Mouse (Mus musculus) mature B cell (primary cell): ENCODE measurements around the gene Rcsd1.

Experiments
- in situ Hi-C: fragments of 300-500 bp; cut with MboI; formaldehyde crosslinking; loops from 2 replicates; pipeline ENCODE4 v1.14.3; 2019

Rcsd1 gene

GRCm38 (mm10) chr1:165717711-165718542 lies 8.4 kb upstream of the Rcsd1 start:
- in situ Hi-C loops = no loop called here

- in situ Hi-C loops = no loop called here
Measured at GRCm38 (mm10) chr1:165716426-165716825, 6.9 kb upstream of the Rcsd1 start.

DNA sequence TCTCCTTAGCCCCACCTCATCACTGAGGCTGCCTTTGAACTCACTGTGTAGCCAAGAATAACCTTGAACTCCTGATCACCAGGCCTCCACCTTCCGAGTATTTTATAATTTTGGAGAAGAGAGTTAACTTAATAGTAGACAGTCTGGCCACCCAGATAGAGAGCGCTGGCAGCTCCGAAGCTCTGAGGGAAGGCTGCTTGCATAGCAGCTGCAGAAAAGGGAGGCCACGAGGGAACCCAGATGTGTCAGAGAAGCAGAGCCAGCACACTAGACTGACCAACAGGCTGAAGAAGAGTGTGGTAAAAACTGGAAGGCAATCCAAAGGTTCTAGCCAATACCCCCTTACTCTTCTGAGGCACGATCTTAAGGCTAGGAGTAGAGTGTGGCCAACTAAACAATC lies 4.2 kb upstream of the Rcsd1 start:
- in situ Hi-C loops = no loop called here

- in situ Hi-C loops = no loop called here
Measured at GRCm38 (mm10) chr1:165711914-165712313, 2.4 kb upstream of the Rcsd1 start.

- in situ Hi-C loops = no loop called here
Measured at GRCm38 (mm10) chr1:165708686-165709380, 724 bp downstream of the Rcsd1 start.

- in situ Hi-C loops = no loop called here
Measured at GRCm38 (mm10) chr1:165707640-165708322, 1.8 kb downstream of the Rcsd1 start.

GRCm38 (mm10) chr1:165707241-165707639 lies 2.3 kb downstream of the Rcsd1 start:
- in situ Hi-C loops = no loop called here

GRCm38 (mm10) chr1:165706492-165706891 lies 3.1 kb downstream of the Rcsd1 start:
- in situ Hi-C loops = no loop called here

DNA sequence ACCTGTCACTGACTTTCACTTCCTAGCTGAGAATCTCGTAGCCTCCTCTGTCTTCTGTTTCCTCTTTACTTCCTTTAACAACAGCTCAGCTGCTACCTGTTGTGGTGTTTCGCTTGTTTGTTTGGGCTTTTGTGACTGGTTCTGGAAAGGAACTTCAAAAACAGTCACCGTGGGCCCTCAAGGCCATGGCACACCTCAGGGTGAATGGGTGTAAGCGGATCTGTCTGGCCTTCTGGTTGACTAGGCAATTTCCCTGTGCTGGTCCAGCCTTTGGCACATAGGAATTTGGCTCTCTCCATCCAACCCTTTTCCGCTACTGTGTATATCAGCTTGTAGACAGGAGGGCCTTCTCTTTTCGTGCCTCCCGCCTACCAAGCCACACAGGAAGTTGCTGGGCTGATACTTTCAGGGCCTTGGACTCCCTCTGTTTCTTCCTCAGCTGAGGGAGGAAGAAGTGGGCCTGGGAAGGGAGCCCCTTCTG lies 3.6 kb downstream of the Rcsd1 start:
- in situ Hi-C loops = no loop called here

GRCm38 (mm10) chr1:165705368-165705767 lies 4.2 kb downstream of the Rcsd1 start:
- in situ Hi-C loops = no loop called here

DNA sequence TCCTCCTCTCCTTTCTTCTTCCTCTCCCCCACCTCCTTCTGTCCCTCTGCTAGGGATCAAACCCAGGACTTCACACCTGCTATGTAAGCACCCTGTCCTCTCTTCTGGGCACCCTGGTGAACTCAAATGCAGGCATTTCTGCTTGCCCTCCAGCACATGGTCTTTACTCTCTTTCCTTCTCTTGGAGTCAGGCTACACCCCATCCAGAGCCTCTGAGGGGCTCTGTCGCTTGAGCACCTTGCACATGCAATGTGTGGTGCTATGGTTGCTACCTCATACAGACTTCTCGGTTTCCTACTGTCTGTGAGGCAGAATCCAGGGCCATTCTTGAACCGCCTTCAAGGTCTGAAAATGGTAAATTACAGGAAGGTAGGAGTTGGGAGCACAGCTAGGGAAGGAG lies 4.7 kb downstream of the Rcsd1 start:
- in situ Hi-C loops = no loop called here

DNA sequence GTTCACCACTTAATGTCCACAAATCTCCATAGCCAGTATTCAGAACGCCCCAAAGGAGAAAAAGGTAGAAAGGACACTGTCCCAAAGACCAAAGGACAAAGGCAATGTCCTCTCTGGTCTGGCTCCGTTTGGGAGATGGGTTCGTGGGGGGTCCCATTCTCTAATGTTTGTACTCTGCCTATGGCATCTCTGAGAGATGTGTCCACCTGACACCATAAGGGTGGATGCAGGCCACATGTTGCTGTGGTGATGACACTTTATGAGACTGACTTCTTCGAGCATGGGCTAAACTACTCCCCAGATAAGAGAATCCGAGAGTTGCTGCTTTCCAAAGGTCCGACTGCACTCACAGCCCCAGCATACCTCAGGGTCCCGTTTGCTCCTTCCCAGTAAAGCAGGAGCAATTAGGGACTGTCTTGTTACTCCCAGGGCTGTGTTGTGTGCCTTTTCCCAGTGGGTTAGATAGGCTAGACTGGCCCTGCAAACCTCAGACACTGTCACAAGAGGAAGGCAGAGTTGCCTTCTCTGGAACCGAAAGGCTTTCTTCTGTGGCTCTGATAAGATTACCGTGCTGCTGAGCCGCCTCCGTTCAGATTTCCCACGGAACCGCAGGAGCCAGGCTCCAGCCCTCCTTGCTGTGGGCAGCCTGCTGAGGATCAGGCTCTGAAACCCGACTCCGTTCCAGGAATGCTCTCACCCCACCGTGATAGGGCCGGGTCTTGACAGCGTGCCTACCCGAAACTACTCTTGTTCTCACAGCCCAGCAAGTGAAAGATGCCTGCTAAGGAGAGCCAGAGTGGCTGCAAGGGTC lies 7.1 kb downstream of the Rcsd1 start:
- in situ Hi-C loops = no loop called here

DNA sequence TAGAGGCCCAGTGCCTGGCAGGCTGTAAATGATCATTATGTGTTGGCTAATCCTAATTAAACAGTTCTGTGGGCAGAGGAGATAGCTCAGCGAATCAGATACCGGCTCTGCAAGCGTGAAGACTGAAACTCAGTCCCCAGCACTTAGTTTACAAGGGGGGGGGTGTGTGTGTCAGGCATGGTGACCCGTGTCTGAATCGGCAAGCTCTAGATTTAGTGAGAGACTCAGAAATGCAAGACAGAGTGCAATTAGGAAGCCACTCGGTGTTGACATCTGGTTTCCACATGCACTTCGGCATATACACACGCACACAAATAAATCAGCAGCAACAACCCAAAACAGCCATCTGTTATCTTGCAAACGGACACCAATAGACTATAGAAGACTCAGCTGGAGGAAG lies 8.0 kb downstream of the Rcsd1 start:
- in situ Hi-C loops = no loop called here

DNA sequence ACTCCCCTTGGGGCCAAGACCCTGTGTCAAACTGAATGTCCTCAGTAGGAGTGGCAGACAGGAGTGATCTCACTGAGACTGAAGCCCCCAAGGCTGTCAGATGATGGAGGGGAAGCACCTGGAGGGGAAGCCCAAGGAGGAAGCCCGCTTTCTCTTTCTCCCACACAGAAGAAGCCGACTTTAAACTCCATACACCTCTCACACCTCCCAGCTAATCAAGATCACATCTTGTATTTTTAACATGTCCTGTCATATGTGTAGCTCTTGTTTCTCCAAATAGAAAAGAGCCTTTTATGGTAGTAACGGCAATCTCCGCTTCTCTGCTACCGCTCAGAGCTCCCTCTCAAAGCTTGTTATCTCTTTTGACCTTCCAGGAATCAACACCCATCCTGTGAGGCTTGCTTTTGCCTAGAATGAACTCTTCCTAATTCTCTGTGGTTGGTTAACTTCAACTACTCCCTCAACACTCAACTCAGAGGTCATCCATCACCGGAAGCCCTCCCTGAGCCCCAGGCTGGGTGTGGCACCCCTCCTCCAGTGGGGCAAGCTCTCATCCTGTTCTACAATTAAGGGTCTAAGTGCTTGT lies 8.5 kb downstream of the Rcsd1 start:
- in situ Hi-C loops = no loop called here

DNA sequence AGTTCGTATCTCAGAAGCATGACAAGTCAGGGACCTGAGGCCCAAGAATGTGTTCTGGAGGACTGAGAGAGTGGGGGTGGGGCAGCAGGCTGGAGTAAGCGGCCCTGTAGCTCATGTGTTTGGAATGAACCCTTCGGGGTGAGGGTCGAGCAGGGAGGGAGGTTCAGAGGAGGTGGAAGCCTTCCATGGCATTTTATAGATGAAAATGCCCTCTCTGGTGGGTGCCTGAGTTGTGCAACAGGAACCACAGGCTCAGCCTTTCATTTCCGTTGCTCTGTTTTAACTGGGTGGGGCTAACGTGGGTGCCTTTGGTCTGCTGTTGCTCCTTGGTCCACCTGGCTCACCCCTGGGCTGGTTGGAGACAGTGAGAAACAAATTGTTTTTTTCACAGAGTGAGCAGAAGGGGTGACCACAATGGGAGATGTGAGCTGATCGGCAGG lies 9.2 kb downstream of the Rcsd1 start:
- in situ Hi-C loops = no loop called here

DNA sequence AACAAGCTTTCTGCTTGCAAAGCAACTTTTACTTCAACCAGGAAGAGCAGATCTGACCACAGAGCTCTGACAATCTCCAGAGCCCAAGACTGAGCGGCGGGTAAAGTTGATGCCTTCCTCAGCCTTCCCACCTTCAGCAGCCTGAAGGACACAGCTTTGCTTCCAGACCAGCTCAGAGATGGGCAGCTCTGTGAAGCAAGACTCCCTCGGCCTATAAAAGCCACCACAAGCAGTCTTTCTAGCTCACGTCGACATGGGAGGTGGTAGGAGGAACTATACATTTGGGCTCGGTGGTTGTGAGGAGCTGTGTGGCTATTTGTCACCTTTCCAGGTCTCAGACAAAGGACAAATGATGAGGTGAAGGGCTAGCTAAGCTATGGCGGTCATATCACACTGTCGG lies 11.9 kb downstream of the Rcsd1 start:
- in situ Hi-C loops = no loop called here

DNA sequence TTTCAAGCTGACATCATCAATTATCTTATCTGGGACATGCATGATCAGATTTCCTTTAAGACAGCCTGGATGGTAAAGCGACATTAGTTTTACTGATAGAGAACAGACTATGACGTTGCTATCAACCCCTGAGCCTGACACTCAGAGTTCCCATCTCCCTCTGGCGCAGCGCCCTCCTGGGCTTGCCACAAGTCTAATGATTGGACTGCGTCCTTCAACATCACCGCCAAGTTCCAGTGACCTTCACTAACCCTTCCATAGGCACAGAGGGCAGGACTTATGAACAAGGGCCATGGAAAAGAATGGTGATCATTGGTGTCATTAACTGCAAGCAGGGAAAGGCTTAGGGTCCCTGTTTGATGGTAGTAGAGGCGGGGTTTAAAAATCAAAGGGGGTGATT lies 12.7 kb downstream of the Rcsd1 start:
- in situ Hi-C loops = no loop called here

- in situ Hi-C loops = no loop called here
Measured at GRCm38 (mm10) chr1:165696040-165696439, 13.5 kb downstream of the Rcsd1 start.

GRCm38 (mm10) chr1:165695392-165696014 lies 14.1 kb downstream of the Rcsd1 start:
- in situ Hi-C loops = no loop called here

DNA sequence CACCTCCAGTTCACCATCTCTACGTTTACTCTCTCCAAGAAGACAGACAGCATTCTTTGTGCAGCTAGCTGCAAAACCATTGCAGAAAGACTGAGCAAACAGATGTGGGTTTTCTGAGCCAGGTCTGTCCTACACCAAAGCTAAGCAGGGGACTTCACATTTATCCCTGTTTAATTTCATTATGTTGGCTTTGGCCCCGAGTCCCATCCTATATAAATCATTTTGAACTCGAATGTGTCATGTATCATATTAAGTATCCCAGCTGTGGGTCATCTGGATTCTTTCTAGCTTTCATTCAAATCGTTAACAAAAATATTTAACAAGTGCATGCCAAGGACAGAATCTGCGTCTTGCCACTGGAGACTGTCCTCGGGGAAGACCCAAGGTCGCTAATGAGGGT lies 15.7 kb downstream of the Rcsd1 start:
- in situ Hi-C loops = no loop called here

GRCm38 (mm10) chr1:165691516-165691915 lies 18.0 kb downstream of the Rcsd1 start:
- in situ Hi-C loops = no loop called here
